ENCODE assay signal across 13 mouse cellular contexts in genomic region chr17:66234432-66234831, GRCm38 (mm10).
DNase-seq lines count a peak whose midpoint lies in the region; ATAC-seq and TF ChIP-seq lines count a peak whose summit lies in the region.
"Had no signal": no experiment of that assay in that cellular context is flagged by ENCODE, and none has a peak within 500 bp of the region (broad histone marks: within the 10 kb centered on the region; RNA-seq: fewer than 3 reads in every experiment).

No protein-coding gene starts in this region.

- ATAC-seq in megakaryocyte progenitor cell, adult 5-6 weeks (replicated peaks; ENCODE audit: poor library complexity), result no peak

- no peaks in the 10 kb centered on the region for H3K9me3 ChIP-seq in ES-E14 (ENCODE audit: control insufficient read depth, insufficient read depth, low read depth, low read length)
- H3K9me3 ChIP-seq: forebrain, embryonic 12.5 days; heart, embryonic 13.5 days; hindbrain, embryonic 12.5 days; liver, embryonic 13.5 days; midbrain, embryonic 12.5 days had no signal

- peak; percentile 79 for DNase-seq in heart, adult 11 months
- DNase-seq in heart, postnatal 4 days, result no peak
- DNase-seq in ES-E14 (ENCODE audit: low read depth, low spot score), result no peak
- peak; percentile 32 to 53 for DNase-seq in cerebellum, adult 18-20 months
- DNase-seq in cerebellum, postnatal 14 days, result peak; percentile 54 to 62
- no peak for DNase-seq in adrenal gland, adult 2 months

- no peak overlapping the region for H3K27ac ChIP-seq in ES-E14 (ENCODE audit: insufficient read depth, low read depth, low read length, poor library complexity, severe bottlenecking)
- H3K27ac ChIP-seq: forebrain, embryonic 12.5 days; heart, adult 2 months; heart, embryonic 13.5 days; hindbrain, embryonic 12.5 days; liver, embryonic 13.5 days; midbrain, embryonic 12.5 days had no signal

- in situ Hi-C loops in ES-E14 (cut with MboI; ENCODE audit: low sequenced_read_pairs in 2 of 2, unreplicated experiment in 2 of 2), result loop anchor here (10.0 to 25.0 kb wide), 2 partner anchors 250 to 528 kb away; no protein-coding TSS in a partner anchor

- peak overlapping the region; percentile 54; the same call in 1 of the 2 replicates for H3K9ac ChIP-seq in ES-E14 (ENCODE audit: insufficient read depth, low read depth, low read length, poor library complexity, severe bottlenecking)
- H3K9ac ChIP-seq: forebrain, embryonic 12.5 days; heart, embryonic 13.5 days; hindbrain, embryonic 12.5 days; liver, embryonic 13.5 days; midbrain, embryonic 12.5 days had no signal

- peak overlapping the region in 1 of 2 experiments; percentile 41; a peak in 2 of 4 replicates for H3K4me3 ChIP-seq in ES-E14 (ENCODE audit: insufficient read depth in 1 of 2, low read depth in 1 of 2, low read length in 2 of 2, poor library complexity in 1 of 2, severe bottlenecking in 1 of 2)
- H3K4me3 ChIP-seq: heart, adult 2 months; heart, embryonic 13.5 days; liver, embryonic 13.5 days had no signal

- peaks cover 2 to 14% of the 10 kb centered on the region in 2 experiments; a peak in 2 of 4 replicates for H3K4me1 ChIP-seq in ES-E14 (ENCODE audit: control insufficient read depth in 2 of 2, insufficient read depth in 2 of 2, low read length in 2 of 2, poor library complexity in 1 of 2)
- H3K4me1 ChIP-seq: liver, embryonic 13.5 days had no signal

- no peaks in the 10 kb centered on the region for H3K36me3 ChIP-seq in ES-E14 (ENCODE audit: control insufficient read depth, insufficient read depth, low read length, poor library complexity, severe bottlenecking)
- H3K36me3 ChIP-seq: forebrain, embryonic 12.5 days; heart, embryonic 13.5 days; hindbrain, embryonic 12.5 days; liver, embryonic 13.5 days; midbrain, embryonic 12.5 days had no signal

TF ChIP-seq in ES-E14, 5 proteins besides CTCF, POLR2A, EP300 and RAD21:
- TF ChIP-seq HCFC1 (IDR thresholded peaks at IDR 0.05; ENCODE audit: borderline replicate concordance, insufficient read depth, low read length) (no peak), CHD2 (IDR thresholded peaks at IDR 0.05; ENCODE audit: low read depth, low read length) (no peak)

Comparison
In these comparisons a context has a peak if more than half of its experiments do, and no peak if none do; other contexts are left out.
1. DNase-seq: peak in heart, adult 11 months (single experiment), cerebellum, adult 18-20 months (2 of 2) and cerebellum, postnatal 14 days (2 of 2); none in heart, postnatal 4 days (single experiment), ES-E14 (single experiment) and adrenal gland, adult 2 months (single experiment).